Mouse (Mus musculus): ENCODE results near the gene Ncbp1. TPM values are rescaled to one million over a fixed set of nuclear protein-coding genes. Genes with fewer than 3 reads are reported as not detected.

Gene Ncbp1
- polyA plus RNA-seq, 1 experiment from 2014 or later: 27.7 TPM

GRCm38 (mm10) chr4:46201834-46202561 is 63.6 kb downstream of the Ncbp1 start:
- 5% methylated on average over 7 of the region's 7 CpGs for WGBS (ENCODE audit: missing documents)
- H3K4me3 ChIP-seq (ENCODE audit: inconsistent target): no peak overlapping the region
- H3K27ac ChIP-seq: no peak overlapping the region
- no peaks in the 10 kb centered on the region for H3K36me3 ChIP-seq (ENCODE audit: inconsistent target)
- H3K79me2 ChIP-seq (ENCODE audit: inconsistent target): no peaks in the 10 kb centered on the region

- WGBS (ENCODE audit: missing documents): 17% methylated on average over 23 of the region's 23 CpGs
- no peak overlapping the region for H3K4me3 ChIP-seq (ENCODE audit: inconsistent target)
- H3K36me3 ChIP-seq (ENCODE audit: inconsistent target): no peaks in the 10 kb centered on the region
- no peaks in the 10 kb centered on the region for H3K79me2 ChIP-seq (ENCODE audit: inconsistent target)
- H3K27ac ChIP-seq: no peak overlapping the region
Observed at GRCm38 (mm10) chr4:46202562-46203126, 64.2 kb downstream of the Ncbp1 start.

- 88% methylated on average over 3 of the region's 3 CpGs for WGBS (ENCODE audit: missing documents)
- Histone ChIP-seq H3K27ac (no peak overlapping the region), H3K4me3 (ENCODE audit: inconsistent target) (no peak overlapping the region), H3K79me2 (ENCODE audit: inconsistent target) (no peaks in the 10 kb centered on the region), H3K36me3 (ENCODE audit: inconsistent target) (no peaks in the 10 kb centered on the region)
Observed at GRCm38 (mm10) chr4:46221090-46221489, 82.7 kb downstream of the Ncbp1 start.

Other genes with a start within 250 kb of the Ncbp1 start
- 0.04 to 0.13 TPM (median 0.09 TPM) in 3 replicates for gene Ccdc180, start 248.3 kb upstream of the Ncbp1 start, polyA plus RNA-seq (2018)
- gene Tdrd7, start 173.3 kb upstream of the Ncbp1 start, polyA plus RNA-seq (2018): 30.7 to 69.3 TPM (median 53.8 TPM) in 3 replicates
- 5.2 to 16.5 TPM (median 13.3 TPM) in 3 replicates for gene Tmod1, start 99.7 kb upstream of the Ncbp1 start, polyA plus RNA-seq (2018)
- gene Tstd2, start 81 bp downstream of the Ncbp1 start, polyA plus RNA-seq (2018): 23.3 to 28.6 TPM (median 24.8 TPM) in 3 replicates
- gene Xpa, start 57.7 kb downstream of the Ncbp1 start, polyA plus RNA-seq (2018): 15.9 to 35.4 TPM (median 24.1 TPM) in 3 replicates
- not detected in 3 replicates for gene Foxe1, start 205.0 kb downstream of the Ncbp1 start, polyA plus RNA-seq (2018)

Measured in macrophage (primary cell).